Mouse (Mus musculus) limb, embryonic 14.5 days (tissue): ENCODE data around the gene Ap5b1. TPM values are rescaled to one million over a fixed set of nuclear protein-coding genes. Genes with fewer than 3 reads are reported as not detected.

Source experiments
- ATAC-seq: fragments of 200-750 bp; cut with Nextera tagmentation; 2 replicates; pipeline ENCODE4 v1.8.0; 2017; ENCODE audit warnings: low read depth, moderate number of reproducible peaks, moderate TSS enrichment; ENCODE audit not compliant: low FRiP score
- DNase-seq: peaks from one replicate; pipeline ENCODE4 v3.0.0-alpha.2; 2015; ENCODE audit warnings: low spot score
- H3K27ac ChIP-seq: fragments of 300-500 bp; sonication (generic); replicated peaks from 2 replicates; pipeline ENCODE4 v1.5.1; 2014; ENCODE audit warnings: low read depth, mild to moderate bottlenecking, low read length, moderate library complexity, mixed read lengths
- H3K27me3 ChIP-seq: fragments of 300-500 bp; sonication (generic); 2 replicates; pipeline ENCODE4 v1.6.1; 2014; ENCODE audit warnings: low read length, mixed read lengths; ENCODE audit not compliant: control insufficient read depth, insufficient read depth
- H3K36me3 ChIP-seq: fragments of 300-500 bp; sonication (generic); 2 replicates; pipeline ENCODE4 v1.6.1; 2014; ENCODE audit warnings: mild to moderate bottlenecking, low read length, moderate library complexity, mixed read lengths; ENCODE audit not compliant: control insufficient read depth, insufficient read depth
- H3K4me1 ChIP-seq: fragments of 300-500 bp; sonication (generic); 2 replicates; pipeline ENCODE4 v1.6.1; 2014; ENCODE audit warnings: antibody characterized with exemption, low read length, mixed read lengths; ENCODE audit not compliant: control insufficient read depth, insufficient read depth
- H3K4me2 ChIP-seq: fragments of 300-500 bp; sonication (generic); replicated peaks from 2 replicates; pipeline ENCODE4 v1.6.1; 2014; ENCODE audit warnings: low read depth, mild to moderate bottlenecking, low read length, moderate library complexity; ENCODE audit not compliant: severe bottlenecking
- H3K4me3 ChIP-seq: fragments of 300-500 bp; sonication (generic); replicated peaks from 2 replicates; pipeline ENCODE4 v1.5.1; 2014; ENCODE audit warnings: low read length
- H3K9ac ChIP-seq: fragments of 300-500 bp; sonication (generic); 2 replicates; pipeline ENCODE4 v1.6.1; 2014; ENCODE audit warnings: mild to moderate bottlenecking, low read depth, low read length, moderate library complexity; ENCODE audit not compliant: severe bottlenecking
- H3K9me3 ChIP-seq: fragments of 300-500 bp; sonication (generic); 2 replicates; pipeline ENCODE4 v1.6.1; 2016; ENCODE audit warnings: low read length; ENCODE audit not compliant: control insufficient read depth
- POLR2A ChIP-seq: fragments of 200-500 bp; IDR thresholded peaks from 2 replicates; pipeline ENCODE4 v1.8.0; 2012; ENCODE audit warnings: inconsistent platforms, mild to moderate bottlenecking, moderate library complexity, borderline replicate concordance; ENCODE audit not compliant: insufficient read depth, insufficient read length; ENCODE audit errors: extremely low read depth
- WGBS: fragments of 180-500 bp; shearing (Covaris S2); extraction: QIAGEN DNeasy Blood & Tissue Kit; methylation state at CpG from one replicate; pipeline ENCODE4 v1.1.7; 2014; 5-methylcytosine and 5-hydroxymethylcytosine counted together
- polyA plus RNA-seq, 2 experiments: library from polyadenylated mRNA; depleted of rRNA in 1 of 2; stranded (reverse) in 1 of 2; unstranded in 1 of 2; fragments of >200 nt; fragmentation: Nextera tagmentation in 1 of 2; extraction: Ambion mirVana in 1 of 2; gene quantifications; 2 replicates each; pipeline versions ENCODE4 v1.2.1 to v1.2.3; 2012 to 2014

The Ap5b1 gene
- polyA plus RNA-seq, 2 experiments = 2.6 to 3.1 TPM

- Histone ChIP-seq H3K27ac (no peak overlapping the region), H3K4me3 (no peak overlapping the region), H3K9me3 (no peaks in the 10 kb centered on the region), H3K36me3 (no peaks in the 10 kb centered on the region), H3K27me3 (no peaks in the 10 kb centered on the region), H3K4me1 (peaks cover 4% of the 10 kb centered on the region; the same call in 1 of the 2 replicates), H3K9ac (no peak overlapping the region; the same call in 1 of the 2 replicates), H3K4me2 (no peak overlapping the region)
- WGBS = 63% methylated on average over 8 of the region's 8 CpGs
- no peak for DNase-seq
- ATAC-seq = no peak
- no peak for TF ChIP-seq POLR2A
These were observed 35.3 kb upstream of the Ap5b1 start for GRCm38 (mm10) chr19:5532520-5532919.

GRCm38 (mm10) chr19:5538786-5539185, 29.0 kb upstream of the Ap5b1 start:
- Histone ChIP-seq H3K4me1 (no peaks in the 10 kb centered on the region), H3K27me3 (no peaks in the 10 kb centered on the region), H3K4me3 (no peak overlapping the region), H3K4me2 (no peak overlapping the region), H3K27ac (no peak overlapping the region), H3K9me3 (no peaks in the 10 kb centered on the region), H3K9ac (no peak overlapping the region), H3K36me3 (no peaks in the 10 kb centered on the region)
- 68% methylated on average over 8 of the region's 8 CpGs for WGBS
- ATAC-seq (no peak), DNase-seq (no peak)
- no peak for TF ChIP-seq POLR2A

GRCm38 (mm10) chr19:5543362-5543761, 24.5 kb upstream of the Ap5b1 start:
- no peaks in the 10 kb centered on the region for H3K27me3 ChIP-seq
- H3K27ac ChIP-seq = no peak overlapping the region
- DNase-seq (no peak), ATAC-seq (no peak)
- WGBS = 87% methylated on average over 9 of the region's 9 CpGs
- H3K36me3 ChIP-seq = no peaks in the 10 kb centered on the region
- H3K9me3 ChIP-seq = no peaks in the 10 kb centered on the region
- H3K4me2 ChIP-seq = no peak overlapping the region
- H3K4me1 ChIP-seq = no peaks in the 10 kb centered on the region
- no peak overlapping the region for H3K9ac ChIP-seq
- TF ChIP-seq POLR2A = no peak
- no peak overlapping the region for H3K4me3 ChIP-seq

GRCm38 (mm10) chr19:5544031-5544430, 23.8 kb upstream of the Ap5b1 start:
- H3K4me3 ChIP-seq = no peak overlapping the region
- H3K4me1 ChIP-seq = no peaks in the 10 kb centered on the region
- ATAC-seq = no peak
- H3K27ac ChIP-seq = no peak overlapping the region
- H3K27me3 ChIP-seq = no peaks in the 10 kb centered on the region
- WGBS = 45% methylated on average over 11 of the region's 11 CpGs
- no peak overlapping the region for H3K4me2 ChIP-seq
- TF ChIP-seq POLR2A = no peak
- H3K9me3 ChIP-seq = no peaks in the 10 kb centered on the region
- DNase-seq = no peak
- no peaks in the 10 kb centered on the region for H3K36me3 ChIP-seq
- H3K9ac ChIP-seq = no peak overlapping the region

GRCm38 (mm10) chr19:5547471-5548056, 20.3 kb upstream of the Ap5b1 start:
- Histone ChIP-seq H3K4me3 (no peak overlapping the region), H3K9me3 (no peaks in the 10 kb centered on the region), H3K27me3 (no peaks in the 10 kb centered on the region), H3K9ac (no peak overlapping the region), H3K4me1 (no peaks in the 10 kb centered on the region), H3K4me2 (no peak overlapping the region), H3K27ac (no peak overlapping the region), H3K36me3 (no peaks in the 10 kb centered on the region)
- no peak for TF ChIP-seq POLR2A
- ATAC-seq (no peak), DNase-seq (no peak)
- 72% methylated on average over 4 of the region's 4 CpGs for WGBS

GRCm38 (mm10) chr19:5553802-5554201, 14.0 kb upstream of the Ap5b1 start:
- Histone ChIP-seq H3K9me3 (no peaks in the 10 kb centered on the region), H3K36me3 (no peaks in the 10 kb centered on the region), H3K4me1 (no peaks in the 10 kb centered on the region), H3K4me2 (no peak overlapping the region), H3K27ac (no peak overlapping the region), H3K9ac (no peak overlapping the region), H3K27me3 (peaks cover 19% of the 10 kb centered on the region), H3K4me3 (no peak overlapping the region)
- ATAC-seq = no peak
- no peak for TF ChIP-seq POLR2A
- 40% methylated on average over 8 of the region's 8 CpGs for WGBS
- no peak for DNase-seq
